ENCODE assay signal across 8 mouse cellular contexts in genomic region chr19:40830198-40830597, GRCm38 (mm10). TPM values are rescaled to one million over a fixed set of nuclear protein-coding genes. Genes with fewer than 3 reads are reported as not detected.
DNase-seq lines count a peak whose midpoint lies in the region; ATAC-seq lines count a peak whose summit lies in the region.

No protein-coding gene starts in this region.

- peaks cover 64% of the 10 kb centered on the region for H3K4me1 ChIP-seq in megakaryocyte, embryonic 14.5 days
- H3K4me1 ChIP-seq in limb, embryonic 11.5 days (ENCODE audit: control insufficient read depth, insufficient read depth, low read length): peaks cover 2% of the 10 kb centered on the region; the same call in 1 of the 2 replicates

- peak overlapping the region; percentile 99 for H3K9ac ChIP-seq in limb, embryonic 11.5 days (ENCODE audit: low read length)

- peak; percentile 8 for DNase-seq in cerebellum, adult 11-12 months
- DNase-seq in cerebellum, adult 9-10 months: no peak
- peak; percentile 23 for DNase-seq in limb, embryonic 11.5 days (ENCODE audit: low spot score)
- DNase-seq in splenic B cell, adult 2 months (ENCODE audit: low read depth, low spot score): peak; percentile 25
- DNase-seq in right cerebral cortex, postnatal 4 days: no peak
- DNase-seq in MN1 (ENCODE audit: low spot score): no peak

- H3K27me3 ChIP-seq in megakaryocyte, embryonic 14.5 days (replicated peaks): no peaks in the 10 kb centered on the region
- H3K27me3 ChIP-seq in limb, embryonic 11.5 days (ENCODE audit: control insufficient read depth, insufficient read depth, low read length): no peaks in the 10 kb centered on the region
- H3K27me3 ChIP-seq in splenic B cell, adult 2 months (ENCODE audit: control insufficient read depth, insufficient read depth, low read length, poor library complexity, severe bottlenecking): no peaks in the 10 kb centered on the region

- peak overlapping the region; percentile 97 for H3K4me3 ChIP-seq in megakaryocyte, embryonic 14.5 days (replicated peaks)
- peak overlapping the region; percentile 83 for H3K4me3 ChIP-seq in limb, embryonic 11.5 days (ENCODE audit: low read depth, low read length)

- 65% methylated on average over 7 of the region's 7 CpGs for WGBS in limb, embryonic 11.5 days

- no peak overlapping the region for H3K27ac ChIP-seq in limb, embryonic 11.5 days (replicated peaks; ENCODE audit: low read depth, low read length)

- peak overlapping the region; percentile 71; the same call in 1 of the 2 replicates for H3K4me2 ChIP-seq in limb, embryonic 11.5 days (ENCODE audit: low read depth, severe bottlenecking)

- peaks cover 17% of the 10 kb centered on the region for H3K36me3 ChIP-seq in megakaryocyte, embryonic 14.5 days (replicated peaks; ENCODE audit: low read length)
- H3K36me3 ChIP-seq in limb, embryonic 11.5 days (ENCODE audit: control insufficient read depth, insufficient read depth, low read length): no peaks in the 10 kb centered on the region
- H3K36me3 ChIP-seq in splenic B cell, adult 2 months (ENCODE audit: control insufficient read depth, insufficient read depth, low read length, poor library complexity, severe bottlenecking): no peaks in the 10 kb centered on the region; the same call in 1 of the 2 replicates

- ATAC-seq in megakaryocyte, adult 5-6 weeks (ENCODE audit: poor library complexity, severe bottlenecking): no peak
- no peak for ATAC-seq in limb, embryonic 11.5 days (ENCODE audit: insufficient number of reproducible peaks, low FRiP score, low TSS enrichment, low read depth)

- H3K9me3 ChIP-seq in megakaryocyte, embryonic 14.5 days: no peaks in the 10 kb centered on the region
- no peaks in the 10 kb centered on the region for H3K9me3 ChIP-seq in limb, embryonic 11.5 days (ENCODE audit: control insufficient read depth, low read length)

RNA-seq across cellular contexts. Expression of gene Ccnj, which starts 0.9 kb away (rescaled TPM):
- polyA plus RNA-seq in megakaryocyte, embryonic 14.5 days (2012; ENCODE audit: insufficient read depth, low replicate concordance): 2.7 and 3.6 TPM in 2 replicates
- 1.7 and 3.6 TPM in 2 replicates for total RNA-seq in megakaryocyte, adult 5-6 weeks (2015)
- total RNA-seq in megakaryocyte, adult 5-6 weeks (2017): 3.8 and 7.4 TPM in 2 replicates
- 33.5 and 37.2 TPM in 2 replicates for polyA plus RNA-seq in limb, embryonic 11.5 days (2014; fragmentation: Nextera tagmentation; extraction: Ambion mirVana)

Comparison
In these comparisons a context has a peak if more than half of its experiments do, and no peak if none do; other contexts are left out.
1. DNase-seq: peak in cerebellum, adult 11-12 months (single experiment), limb, embryonic 11.5 days (single experiment) and splenic B cell, adult 2 months (single experiment); none in cerebellum, adult 9-10 months (single experiment), right cerebral cortex, postnatal 4 days (single experiment) and MN1 (single experiment).